Mouse (Mus musculus) left cerebral cortex, adult 9 months (tissue): ENCODE data around the gene Tysnd1.

Experiments used
- DNase-seq, 2 experiments: peaks; one replicate each; pipeline ENCODE4 v3.0.0; 2022; ENCODE audit warnings: low spot score in 2 of 2

The Tysnd1 gene

GRCm38 (mm10) chr10:61689405-61689804 lies 5.9 kb upstream of the Tysnd1 start:
- DNase-seq: no peak

- no peak for DNase-seq
These were observed 1.8 kb upstream of the Tysnd1 start for GRCm38 (mm10) chr10:61693563-61693962.

GRCm38 (mm10) chr10:61695703-61696559 lies 617 bp downstream of the Tysnd1 start:
- DNase-seq: no peak

- DNase-seq: no peak
These were observed 1.2 kb downstream of the Tysnd1 start for GRCm38 (mm10) chr10:61696560-61696823.

- DNase-seq: no peak
These were observed 1.7 kb downstream of the Tysnd1 start for GRCm38 (mm10) chr10:61697028-61697427.

- DNase-seq: no peak
These were observed 9.3 kb downstream of the Tysnd1 start for GRCm38 (mm10) chr10:61704663-61705062.

GRCm38 (mm10) chr10:61706412-61707375 lies 11.4 kb downstream of the Tysnd1 start:
- DNase-seq: no peak

GRCm38 (mm10) chr10:61713601-61714000 lies 18.3 kb downstream of the Tysnd1 start:
- no peak for DNase-seq

GRCm38 (mm10) chr10:61714146-61714545 lies 18.8 kb downstream of the Tysnd1 start:
- DNase-seq: no peak

- no peak for DNase-seq
These were observed 19.6 kb downstream of the Tysnd1 start, which contains the start of gene Aifm2 for GRCm38 (mm10) chr10:61714771-61715461. Aifm2 (plus strand) TSS chr10:61715263.

GRCm38 (mm10) chr10:61715462-61715837 lies 20.1 kb downstream of the Tysnd1 start:
- DNase-seq: no peak

- DNase-seq: no peak
These were observed 20.9 kb downstream of the Tysnd1 start for GRCm38 (mm10) chr10:61715996-61716864.

GRCm38 (mm10) chr10:61717406-61718296 lies 22.3 kb downstream of the Tysnd1 start:
- DNase-seq: no peak

GRCm38 (mm10) chr10:61720331-61720730 lies 25.0 kb downstream of the Tysnd1 start:
- no peak for DNase-seq

GRCm38 (mm10) chr10:61722215-61722614 lies 26.9 kb downstream of the Tysnd1 start:
- DNase-seq: no peak

GRCm38 (mm10) chr10:61723271-61723670 lies 28.0 kb downstream of the Tysnd1 start:
- DNase-seq: no peak

- DNase-seq: no peak
These were observed 33.9 kb downstream of the Tysnd1 start for GRCm38 (mm10) chr10:61729181-61729580.

- DNase-seq: no peak
These were observed 34.9 kb downstream of the Tysnd1 start for GRCm38 (mm10) chr10:61730171-61730570.

GRCm38 (mm10) chr10:61734377-61734776 lies 39.1 kb downstream of the Tysnd1 start:
- DNase-seq: no peak

- DNase-seq: peak; percentile 20 to 38
These were observed 41.4 kb downstream of the Tysnd1 start for GRCm38 (mm10) chr10:61736671-61737078.
